Mouse (Mus musculus): ENCODE measurements around the gene Fiz1. TPM values are rescaled to one million over a fixed set of nuclear protein-coding genes. Genes with fewer than 3 reads are reported as not detected.

The Fiz1 gene
- polyA plus RNA-seq, 1 experiment from 2014 or later, result 40.6 TPM

DNA sequence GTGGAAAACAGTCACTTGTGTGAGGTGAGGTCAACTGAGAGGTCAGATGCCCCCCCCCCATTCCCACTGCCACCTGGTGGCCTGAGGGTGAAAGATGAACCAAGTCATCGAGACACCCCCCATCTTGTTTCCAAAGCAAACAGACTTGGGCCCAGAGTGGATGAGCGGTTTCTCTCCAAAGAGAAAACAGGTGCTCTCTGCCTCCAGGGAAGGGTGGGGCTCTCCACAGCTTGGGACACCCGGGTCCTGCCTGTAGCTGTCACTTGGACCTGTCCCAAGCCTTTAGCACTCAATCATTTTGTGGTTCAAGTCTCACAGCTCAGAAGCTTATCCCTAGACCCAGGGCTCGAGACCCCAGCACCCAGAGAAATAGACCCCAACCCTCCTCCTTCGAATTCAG lies 51.0 kb downstream of the Fiz1 start:
- 63% methylated on average over 5 of the region's 5 CpGs for whole genome bisulfite sequencing
- ATAC-seq (ENCODE audit: insufficient read depth, low FRiP score, low read depth), result no peak

GRCm38 (mm10) chr7:4957361-4957760 lies 57.1 kb downstream of the Fiz1 start:
- no peaks in the 10 kb centered on the region for H3K27me3 ChIP-seq (replicated peaks)

More for the DNA sequence above, 51.0 kb downstream of the Fiz1 start:
- Histone ChIP-seq H3K9ac (no peak overlapping the region), H3K4me2 (no peak overlapping the region), H3K36me3 (no peaks in the 10 kb centered on the region), H3K27ac (no peak overlapping the region), H3K4me1 (no peaks in the 10 kb centered on the region), H3K4me3 (replicated peaks) (no peak overlapping the region), H3K9me3 (no peaks in the 10 kb centered on the region), H3K27me3 (replicated peaks) (no peaks in the 10 kb centered on the region)

More at GRCm38 (mm10) chr7:4957361-4957760, 57.1 kb downstream of the Fiz1 start:
- Histone ChIP-seq H3K27ac (no peak overlapping the region), H3K4me3 (replicated peaks) (no peak overlapping the region), H3K36me3 (no peaks in the 10 kb centered on the region), H3K9me3 (no peaks in the 10 kb centered on the region), H3K4me1 (no peaks in the 10 kb centered on the region), H3K9ac (no peak overlapping the region), H3K4me2 (no peak overlapping the region)
- 0 out of 2 replicates have a peak, but pooled peaks have one; percentile 14 for ATAC-seq (ENCODE audit: insufficient read depth, low FRiP score, low read depth)
- 77% methylated on average over 10 of the region's 10 CpGs for WGBS

Other genes with a start within 250 kb of the Fiz1 start
- not detected in 2 replicates for gene Fam71e2, start 243.4 kb downstream of the Fiz1 start, polyA plus RNA-seq (2015; fragmentation: Nextera tagmentation; extraction: Ambion mirVana)
- gene Il11, start 231.8 kb downstream of the Fiz1 start, polyA plus RNA-seq (2015; fragmentation: Nextera tagmentation; extraction: Ambion mirVana), result 0.13 and 0.22 TPM in 2 replicates
- gene Tmem190, start 231.8 kb downstream of the Fiz1 start, polyA plus RNA-seq (2015; fragmentation: Nextera tagmentation; extraction: Ambion mirVana), result 1.2 and 1.4 TPM in 2 replicates
- gene Tmem238, start 225.0 kb downstream of the Fiz1 start, polyA plus RNA-seq (2015; fragmentation: Nextera tagmentation; extraction: Ambion mirVana), result 35.4 and 36.4 TPM in 2 replicates
- 309 and 356 TPM in 2 replicates for gene Rpl28, start 221.8 kb downstream of the Fiz1 start, polyA plus RNA-seq (2015; fragmentation: Nextera tagmentation; extraction: Ambion mirVana)
- 306 and 315 TPM in 2 replicates for gene Ube2s, start 202.1 kb downstream of the Fiz1 start, polyA plus RNA-seq (2015; fragmentation: Nextera tagmentation; extraction: Ambion mirVana)
- 0.36 and 0.44 TPM in 2 replicates for gene Shisa7, start 170.0 kb downstream of the Fiz1 start, polyA plus RNA-seq (2015; fragmentation: Nextera tagmentation; extraction: Ambion mirVana)
- gene Isoc2b, start 144.4 kb downstream of the Fiz1 start, polyA plus RNA-seq (2015; fragmentation: Nextera tagmentation; extraction: Ambion mirVana), result 12.9 and 14.4 TPM in 2 replicates
- gene Isoc2a, start 137.5 kb downstream of the Fiz1 start, polyA plus RNA-seq (2015; fragmentation: Nextera tagmentation; extraction: Ambion mirVana), result 1.1 and 1.3 TPM in 2 replicates
- not detected in 2 replicates for gene Gm36210, start 108.2 kb downstream of the Fiz1 start, polyA plus RNA-seq (2015; fragmentation: Nextera tagmentation; extraction: Ambion mirVana)
- 3.3 TPM in 2 replicates for gene Zfp628, start 99.5 kb downstream of the Fiz1 start, polyA plus RNA-seq (2015; fragmentation: Nextera tagmentation; extraction: Ambion mirVana)
- 4.3 and 4.5 TPM in 2 replicates for gene Nat14, start 92.7 kb downstream of the Fiz1 start, polyA plus RNA-seq (2015; fragmentation: Nextera tagmentation; extraction: Ambion mirVana)
- gene Ssc5d, start 88.9 kb downstream of the Fiz1 start, polyA plus RNA-seq (2015; fragmentation: Nextera tagmentation; extraction: Ambion mirVana), result 2.1 and 3.5 TPM in 2 replicates
- 0.22 and 0.30 TPM in 2 replicates for gene Sbk2, start 50.3 kb downstream of the Fiz1 start, polyA plus RNA-seq (2015; fragmentation: Nextera tagmentation; extraction: Ambion mirVana)
- not detected in 2 replicates for gene Sbk3, start 43.5 kb downstream of the Fiz1 start, polyA plus RNA-seq (2015; fragmentation: Nextera tagmentation; extraction: Ambion mirVana)
- 32.2 and 34.1 TPM in 2 replicates for gene Zfp579, start 18.5 kb downstream of the Fiz1 start, polyA plus RNA-seq (2015; fragmentation: Nextera tagmentation; extraction: Ambion mirVana)
- 16.0 and 16.4 TPM in 2 replicates for gene Zfp524, start 282 bp downstream of the Fiz1 start, polyA plus RNA-seq (2015; fragmentation: Nextera tagmentation; extraction: Ambion mirVana)
- 1.5 and 2.0 TPM in 2 replicates for gene Gm44973, start 799 bp upstream of the Fiz1 start, polyA plus RNA-seq (2015; fragmentation: Nextera tagmentation; extraction: Ambion mirVana)
- gene Zfp865, start 5.7 kb upstream of the Fiz1 start, polyA plus RNA-seq (2015; fragmentation: Nextera tagmentation; extraction: Ambion mirVana), result 5.5 and 7.7 TPM in 2 replicates
- gene Ccdc106, start 5.9 kb upstream of the Fiz1 start, polyA plus RNA-seq (2015; fragmentation: Nextera tagmentation; extraction: Ambion mirVana), result 19.2 and 20.8 TPM in 2 replicates
- gene 4632433K11Rik, start 19.4 kb upstream of the Fiz1 start, polyA plus RNA-seq (2015; fragmentation: Nextera tagmentation; extraction: Ambion mirVana), result not detected in 2 replicates
- 5.4 and 6.0 TPM in 2 replicates for gene Zfp784, start 23.7 kb upstream of the Fiz1 start, polyA plus RNA-seq (2015; fragmentation: Nextera tagmentation; extraction: Ambion mirVana)
- 27.7 and 28.6 TPM in 2 replicates for gene Zfp580, start 36.8 kb upstream of the Fiz1 start, polyA plus RNA-seq (2015; fragmentation: Nextera tagmentation; extraction: Ambion mirVana)
- gene U2af2, start 47.4 kb upstream of the Fiz1 start, polyA plus RNA-seq (2015; fragmentation: Nextera tagmentation; extraction: Ambion mirVana), result 118 and 124 TPM in 2 replicates
- 54.5 and 59.6 TPM in 2 replicates for gene Epn1, start 65.5 kb upstream of the Fiz1 start, polyA plus RNA-seq (2015; fragmentation: Nextera tagmentation; extraction: Ambion mirVana)
- not detected in 2 replicates for gene Rfpl4, start 102.3 kb upstream of the Fiz1 start, polyA plus RNA-seq (2015; fragmentation: Nextera tagmentation; extraction: Ambion mirVana)
- 0.30 and 0.55 TPM in 2 replicates for gene Rasl2-9, start 111.3 kb upstream of the Fiz1 start, polyA plus RNA-seq (2015; fragmentation: Nextera tagmentation; extraction: Ambion mirVana)
- gene Vmn1r55, start 135.0 kb upstream of the Fiz1 start, polyA plus RNA-seq (2015; fragmentation: Nextera tagmentation; extraction: Ambion mirVana), result 0.01 TPM in 1 of 2 replicates, not detected in the other
- not detected in 2 replicates for gene Vmn1r56, start 182.1 kb upstream of the Fiz1 start, polyA plus RNA-seq (2015; fragmentation: Nextera tagmentation; extraction: Ambion mirVana)
- gene Vmn1r57, start 203.8 kb upstream of the Fiz1 start, polyA plus RNA-seq (2015; fragmentation: Nextera tagmentation; extraction: Ambion mirVana), result not detected in 2 replicates